Mouse (Mus musculus) heart, embryonic 11.5 days (tissue): ENCODE measurements around the gene Hmgb1. TPM values are rescaled to one million over a fixed set of nuclear protein-coding genes. Genes with fewer than 3 reads are reported as not detected.

ENCODE experiments used
- ATAC-seq: fragments of 200-750 bp; cut with Nextera tagmentation; replicated peaks from 2 replicates; pipeline ENCODE4 v1.8.0; 2017; ENCODE audit warnings: moderate library complexity; ENCODE audit not compliant: insufficient number of reproducible peaks, low FRiP score, low TSS enrichment
- H3K27ac ChIP-seq: fragments of 300-500 bp; sonication (generic); 2 replicates; pipeline ENCODE4 v1.5.1; 2014; ENCODE audit warnings: mild to moderate bottlenecking, low read depth, low read length
- H3K27me3 ChIP-seq: fragments of 300-500 bp; sonication (generic); 2 replicates; pipeline ENCODE4 v1.6.1; 2014; ENCODE audit warnings: mild to moderate bottlenecking, low read length, mixed read lengths; ENCODE audit not compliant: control insufficient read depth, insufficient read depth
- H3K36me3 ChIP-seq: fragments of 300-500 bp; sonication (generic); 2 replicates; pipeline ENCODE4 v1.6.1; 2014; ENCODE audit warnings: mild to moderate bottlenecking, low read length, moderate library complexity, mixed read lengths; ENCODE audit not compliant: control insufficient read depth, insufficient read depth
- H3K4me1 ChIP-seq: fragments of 300-500 bp; sonication (generic); 2 replicates; pipeline ENCODE4 v1.6.1; 2014; ENCODE audit warnings: low read length; ENCODE audit not compliant: control insufficient read depth, insufficient read depth
- H3K4me2 ChIP-seq: fragments of 300-500 bp; sonication (generic); 2 replicates; pipeline ENCODE4 v1.6.1; 2014; ENCODE audit warnings: mild to moderate bottlenecking, moderate library complexity
- H3K4me3 ChIP-seq: fragments of 300-500 bp; sonication (generic); 2 replicates; pipeline ENCODE4 v1.5.1; 2014; ENCODE audit warnings: low read depth, low read length
- H3K9ac ChIP-seq: fragments of 300-500 bp; sonication (generic); 2 replicates; pipeline ENCODE4 v1.6.1; 2014; ENCODE audit warnings: mild to moderate bottlenecking, low read depth, low read length, moderate library complexity
- H3K9me3 ChIP-seq: fragments of 300-500 bp; sonication (generic); replicated peaks from 2 replicates; pipeline ENCODE4 v1.6.1; 2016; ENCODE audit warnings: low read length; ENCODE audit not compliant: control insufficient read depth
- WGBS: fragments of 180-500 bp; shearing (Covaris S2); extraction: QIAGEN DNeasy Blood & Tissue Kit; methylation state at CpG from one replicate; pipeline ENCODE4 v1.1.7; 2014; ENCODE audit not compliant: insufficient replicate concordance; 5-methylcytosine and 5-hydroxymethylcytosine counted together
- polyA plus RNA-seq: library from polyadenylated mRNA; unstranded; fragments of >200 nt; fragmentation: Nextera tagmentation; extraction: Ambion mirVana; gene quantifications from 2 replicates; pipeline ENCODE4 v1.2.1, GENCODE M21; 2014

Hmgb1 gene
- polyA plus RNA-seq, 1 experiment from 2014 or later = 1,031 TPM

DNA sequence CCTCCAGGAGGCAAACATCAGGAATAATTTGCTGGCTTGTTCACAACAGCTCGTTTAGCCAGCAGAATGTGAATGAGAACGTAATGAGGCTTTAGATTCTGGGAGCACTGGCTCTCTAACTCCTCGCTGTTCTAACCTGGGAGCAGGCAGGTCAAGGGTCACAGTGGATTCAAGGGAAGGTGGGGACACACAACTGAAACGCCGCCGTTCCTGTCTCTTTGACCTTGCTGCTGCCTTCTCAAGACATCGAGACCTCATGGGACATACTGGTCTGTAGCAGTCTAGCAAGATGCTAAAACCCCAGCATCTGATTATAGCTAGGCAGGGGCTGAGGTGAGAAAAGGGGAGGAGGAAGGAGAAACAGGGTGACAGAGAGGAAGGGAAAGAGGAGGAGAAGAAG lies 70.8 kb downstream of the Hmgb1 start:
- no peak overlapping the region for H3K9ac ChIP-seq
- 74% methylated on average over 7 of the region's 7 CpGs for WGBS
- H3K4me3 ChIP-seq = no peak overlapping the region
- no peaks in the 10 kb centered on the region for H3K9me3 ChIP-seq
- H3K27me3 ChIP-seq = no peaks in the 10 kb centered on the region
- H3K4me2 ChIP-seq = no peak overlapping the region
- H3K36me3 ChIP-seq = no peaks in the 10 kb centered on the region
- H3K4me1 ChIP-seq = no peaks in the 10 kb centered on the region
- H3K27ac ChIP-seq = no peak overlapping the region
- ATAC-seq = no peak

DNA sequence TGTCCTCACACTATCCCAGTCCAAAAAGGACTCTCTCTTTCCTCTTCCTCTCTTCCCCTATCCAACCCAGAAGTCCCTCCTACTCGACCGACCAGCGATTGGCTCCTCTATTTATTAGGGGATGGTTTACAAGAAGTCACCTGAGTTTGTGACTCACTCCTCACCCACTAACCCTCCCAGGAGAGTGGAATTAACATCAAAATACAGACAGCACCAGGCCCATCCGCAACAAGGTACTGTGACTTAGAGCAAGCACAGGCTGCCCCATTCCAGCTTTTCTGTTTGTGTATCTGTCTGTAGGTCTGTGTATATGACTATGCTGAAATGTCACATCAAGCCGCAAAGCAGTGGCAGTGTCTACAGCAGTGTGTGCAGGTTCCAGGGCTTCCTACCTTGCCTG lies 71.7 kb downstream of the Hmgb1 start:
- 77% methylated on average over 5 of the region's 5 CpGs for WGBS
- Histone ChIP-seq H3K4me3 (no peak overlapping the region), H3K27me3 (no peaks in the 10 kb centered on the region), H3K9ac (no peak overlapping the region), H3K27ac (no peak overlapping the region), H3K4me1 (no peaks in the 10 kb centered on the region), H3K9me3 (no peaks in the 10 kb centered on the region), H3K36me3 (no peaks in the 10 kb centered on the region), H3K4me2 (no peak overlapping the region)
- ATAC-seq = no peak

DNA sequence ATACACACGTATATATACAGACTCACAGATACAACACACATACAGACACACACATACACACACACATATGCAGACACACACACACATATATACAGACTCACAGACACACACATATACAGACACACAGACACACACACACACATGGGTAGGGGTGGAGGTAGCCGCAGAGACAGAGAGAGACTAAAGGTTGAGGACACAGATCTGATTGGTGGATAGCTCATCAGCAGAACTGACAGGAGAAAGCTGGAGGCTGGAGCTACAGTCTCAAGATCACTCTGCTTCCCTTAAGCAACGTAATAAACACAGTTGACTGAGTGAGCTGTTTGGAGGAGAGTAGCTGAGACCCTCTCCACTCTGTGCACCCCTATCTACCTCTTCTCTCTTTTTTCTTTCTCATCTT lies 75.1 kb downstream of the Hmgb1 start:
- Histone ChIP-seq H3K9me3 (no peaks in the 10 kb centered on the region), H3K36me3 (no peaks in the 10 kb centered on the region), H3K9ac (no peak overlapping the region), H3K4me2 (no peak overlapping the region), H3K4me1 (no peaks in the 10 kb centered on the region), H3K4me3 (no peak overlapping the region), H3K27me3 (no peaks in the 10 kb centered on the region), H3K27ac (no peak overlapping the region)
- ATAC-seq = no peak
- 85% methylated on average over 3 of the region's 3 CpGs for WGBS

DNA sequence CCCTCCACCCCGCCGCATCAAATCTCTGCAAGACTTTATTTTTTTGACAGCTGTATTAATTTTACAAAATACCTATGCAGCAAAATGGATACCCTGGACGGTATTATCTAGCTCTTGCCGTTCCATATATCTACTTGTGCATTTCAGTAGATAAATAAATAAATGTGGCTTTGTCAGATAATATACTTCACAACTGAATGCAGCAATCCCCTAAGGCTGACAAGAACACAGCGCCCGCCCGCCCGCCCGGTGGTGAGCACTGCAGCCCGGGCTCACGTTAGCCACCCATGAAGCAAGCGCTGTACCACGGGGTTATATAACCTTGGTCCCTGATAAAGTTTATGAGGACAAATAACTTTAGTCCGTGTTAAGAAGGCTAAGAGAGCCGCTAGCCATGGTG lies 76.1 kb downstream of the Hmgb1 start:
- no peaks in the 10 kb centered on the region for H3K4me1 ChIP-seq
- no peak overlapping the region for H3K27ac ChIP-seq
- H3K4me2 ChIP-seq = no peak overlapping the region
- H3K27me3 ChIP-seq = no peaks in the 10 kb centered on the region
- no peaks in the 10 kb centered on the region for H3K36me3 ChIP-seq
- no peak for ATAC-seq
- WGBS = 75% methylated on average over 15 of the region's 15 CpGs
- no peak overlapping the region for H3K4me3 ChIP-seq
- no peaks in the 10 kb centered on the region for H3K9me3 ChIP-seq
- no peak overlapping the region for H3K9ac ChIP-seq

DNA sequence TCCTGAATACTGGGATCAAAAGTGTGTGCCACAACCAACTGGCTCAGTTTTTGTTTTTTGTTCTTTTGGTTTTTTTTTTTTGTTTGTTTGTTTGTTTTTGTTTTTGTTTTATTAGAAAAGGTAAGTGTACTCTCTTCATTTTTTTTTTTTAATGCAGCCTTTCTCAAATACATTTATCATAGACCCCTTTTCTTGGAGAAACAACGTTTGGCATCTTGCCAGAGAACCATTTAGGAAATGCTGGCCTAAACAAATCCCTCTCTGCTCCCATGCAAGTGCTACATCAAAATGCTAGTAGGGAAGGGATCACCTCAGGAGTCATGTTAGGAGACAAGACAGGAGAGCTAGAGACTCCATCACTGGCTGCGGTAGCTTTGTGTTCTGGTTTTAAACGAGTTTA lies 76.7 kb downstream of the Hmgb1 start:
- no peak for ATAC-seq
- H3K4me3 ChIP-seq = no peak overlapping the region
- H3K9ac ChIP-seq = no peak overlapping the region
- no peak overlapping the region for H3K27ac ChIP-seq
- H3K9me3 ChIP-seq = no peaks in the 10 kb centered on the region
- H3K27me3 ChIP-seq = no peaks in the 10 kb centered on the region
- H3K4me1 ChIP-seq = no peaks in the 10 kb centered on the region
- WGBS = 59% methylated on average over 3 of the region's 3 CpGs
- no peaks in the 10 kb centered on the region for H3K36me3 ChIP-seq
- H3K4me2 ChIP-seq = no peak overlapping the region

DNA sequence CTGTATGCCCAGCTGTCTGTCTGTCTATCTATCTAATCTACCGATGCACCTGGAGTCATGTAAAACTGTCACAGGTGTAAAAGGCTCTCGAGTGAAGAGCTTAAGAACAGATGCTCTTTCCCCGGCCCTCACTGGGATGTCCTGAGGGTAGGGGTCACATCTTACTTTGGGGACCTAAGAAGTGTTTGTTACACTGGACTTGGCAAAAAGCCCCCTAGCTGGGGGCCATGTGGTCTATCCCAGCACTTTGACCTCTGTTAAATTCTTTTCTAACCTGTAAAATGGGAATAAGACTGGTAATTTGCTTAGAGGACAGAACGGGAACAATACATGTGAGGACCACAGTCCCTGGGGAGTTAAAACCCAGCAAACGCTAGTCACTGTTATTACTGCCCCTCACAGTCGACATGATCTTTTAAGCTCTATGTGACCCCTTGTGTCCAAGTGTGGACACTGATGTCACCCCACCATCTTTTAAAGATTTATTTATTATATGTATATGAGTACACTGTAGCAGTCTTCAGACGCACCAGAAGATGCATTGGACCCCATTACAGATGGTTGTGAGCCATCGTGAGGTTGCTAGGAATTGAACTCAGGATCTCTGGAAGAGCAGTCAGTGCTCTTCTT lies 80.1 kb downstream of the Hmgb1 start:
- no peak overlapping the region for H3K4me2 ChIP-seq
- ATAC-seq = no peak

DNA sequence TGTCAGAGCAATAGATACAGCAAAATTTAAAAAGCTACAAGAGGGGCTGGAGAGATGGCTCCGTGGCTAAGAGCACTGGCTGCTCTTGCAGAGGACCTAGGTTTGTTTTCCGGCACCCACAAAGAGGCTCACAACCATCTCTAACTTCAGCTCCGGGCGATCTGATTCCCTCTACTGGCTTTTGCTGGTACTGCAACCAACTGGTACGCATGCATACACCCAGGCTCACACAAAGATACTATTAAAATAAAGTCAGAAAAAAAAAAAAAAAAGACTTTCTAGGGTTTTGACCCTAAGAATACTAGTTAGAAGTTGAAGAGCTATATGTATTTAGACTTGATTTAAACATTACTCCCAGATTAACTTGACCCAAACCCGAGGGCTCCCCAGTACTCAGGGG lies 82.4 kb downstream of the Hmgb1 start:
- ATAC-seq = no peak
- Histone ChIP-seq H3K27me3 (no peaks in the 10 kb centered on the region), H3K4me1 (no peaks in the 10 kb centered on the region), H3K27ac (no peak overlapping the region), H3K4me3 (no peak overlapping the region), H3K9ac (no peak overlapping the region), H3K4me2 (no peak overlapping the region), H3K9me3 (no peaks in the 10 kb centered on the region), H3K36me3 (no peaks in the 10 kb centered on the region)
- WGBS = 74% methylated on average over 6 of the region's 6 CpGs

More for the DNA sequence above, 80.1 kb downstream of the Hmgb1 start:
- Histone ChIP-seq H3K9me3 (no peaks in the 10 kb centered on the region), H3K27me3 (no peaks in the 10 kb centered on the region), H3K27ac (no peak overlapping the region), H3K4me3 (no peak overlapping the region), H3K9ac (no peak overlapping the region), H3K4me1 (no peaks in the 10 kb centered on the region), H3K36me3 (no peaks in the 10 kb centered on the region)
- WGBS = 78% methylated on average over 8 of the region's 8 CpGs

DNA sequence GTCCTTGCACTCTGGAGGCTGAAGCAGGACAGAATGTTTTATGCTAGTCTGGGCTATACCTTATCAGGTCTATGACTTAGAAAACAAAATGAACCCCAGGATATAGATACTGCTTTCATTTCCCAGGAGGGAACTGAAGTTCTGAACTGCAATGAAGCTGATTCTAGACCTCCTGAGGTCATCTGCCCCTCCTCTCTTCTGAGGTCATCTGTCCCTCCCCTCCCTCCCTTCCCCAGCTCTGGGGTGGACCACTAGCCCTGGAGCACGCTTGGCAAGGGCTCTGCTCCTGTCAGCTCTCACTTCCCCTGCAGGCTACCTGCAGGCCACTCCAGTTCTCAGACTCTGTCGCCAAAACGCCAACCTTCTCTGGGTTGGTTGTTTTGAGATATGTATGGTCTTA lies 84.2 kb downstream of the Hmgb1 start:
- Histone ChIP-seq H3K4me2 (no peak overlapping the region), H3K27ac (no peak overlapping the region), H3K36me3 (no peaks in the 10 kb centered on the region), H3K9me3 (no peaks in the 10 kb centered on the region), H3K4me3 (no peak overlapping the region), H3K4me1 (no peaks in the 10 kb centered on the region), H3K27me3 (no peaks in the 10 kb centered on the region), H3K9ac (no peak overlapping the region)
- 63% methylated on average over 3 of the region's 3 CpGs for WGBS
- ATAC-seq = no peak

DNA sequence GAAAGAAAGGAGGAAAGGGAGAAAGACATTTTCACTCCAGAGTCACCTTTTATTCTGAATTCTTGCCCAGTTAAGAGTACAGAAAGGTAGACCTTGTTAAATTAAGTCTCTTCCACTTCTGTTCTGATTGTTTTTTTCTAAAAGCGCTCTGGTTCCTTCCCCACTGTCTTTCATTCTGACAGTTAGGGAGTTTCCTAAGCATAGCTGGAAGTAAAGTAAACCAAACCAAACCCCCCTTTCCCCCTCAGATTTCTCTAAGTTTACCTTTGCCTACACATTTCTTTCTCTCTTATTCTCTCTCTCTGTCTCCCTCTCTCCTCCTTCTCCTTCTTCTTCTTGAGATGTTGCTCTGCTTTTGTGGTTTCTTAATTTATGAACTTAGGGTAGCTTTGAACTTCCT lies 85.3 kb downstream of the Hmgb1 start:
- no peaks in the 10 kb centered on the region for H3K27me3 ChIP-seq
- no peaks in the 10 kb centered on the region for H3K4me1 ChIP-seq
- no peaks in the 10 kb centered on the region for H3K9me3 ChIP-seq
- WGBS = 76% methylated on average over 1 of the region's 1 CpGs
- no peaks in the 10 kb centered on the region for H3K36me3 ChIP-seq
- no peak overlapping the region for H3K9ac ChIP-seq
- no peak overlapping the region for H3K27ac ChIP-seq
- no peak overlapping the region for H3K4me3 ChIP-seq
- H3K4me2 ChIP-seq = no peak overlapping the region
- no peak for ATAC-seq
